Mouse (Mus musculus) E14TG2a.4 (cell line): Measurements from ENCODE around the gene Agap1.

Experiments used
- CTCF ChIP-seq: conservative IDR thresholded peaks from 2 replicates; pipeline ENCODE4 v1.5.1; 2014; ENCODE audit warnings: low read length
- NANOG ChIP-seq: IDR thresholded peaks from 2 replicates; pipeline ENCODE4 v1.6.1; 2014; ENCODE audit warnings: borderline replicate concordance, low read length, mixed read lengths
- POU5F1 ChIP-seq: IDR thresholded peaks from 2 replicates; pipeline ENCODE4 v1.6.1; 2014; ENCODE audit warnings: low read length, borderline replicate concordance

DNA sequence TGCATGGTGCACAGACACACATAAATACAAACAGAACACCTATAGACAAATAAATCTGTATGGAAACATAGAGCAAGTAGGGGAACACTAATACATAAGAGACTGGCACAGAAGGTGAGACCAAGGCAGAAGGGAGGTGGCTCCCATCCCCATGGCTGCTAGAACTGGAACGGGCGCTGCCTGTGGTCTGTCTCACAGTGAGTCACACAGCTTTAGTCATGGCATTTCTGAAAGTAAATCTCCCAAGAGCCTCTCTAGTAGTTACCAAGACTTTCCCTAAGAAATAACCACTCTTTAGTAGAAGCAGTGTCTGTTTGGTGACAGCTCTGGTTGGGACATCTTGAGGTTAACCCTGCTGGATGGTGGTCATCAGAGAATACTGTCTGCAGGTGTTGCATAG lies 326.1 kb downstream of the Agap1 start:
- no peak for TF ChIP-seq CTCF
- TF ChIP-seq NANOG, result no peak
- TF ChIP-seq POU5F1, result no peak
